Mouse (Mus musculus) lung, embryonic 14.5 days (tissue): ENCODE data around the gene Skap2. TPM values are rescaled to one million over a fixed set of nuclear protein-coding genes. Genes with fewer than 3 reads are reported as not detected.

Experiments used
- ATAC-seq: fragments of 200-750 bp; cut with Nextera tagmentation; 2 replicates; pipeline ENCODE4 v1.8.0; 2017; ENCODE audit warnings: mild to moderate bottlenecking, moderate TSS enrichment, moderate library complexity; ENCODE audit not compliant: insufficient read depth
- DNase-seq: peaks from one replicate; pipeline ENCODE4 v3.0.0-alpha.2; 2015
- H3K27ac ChIP-seq: fragments of 300-500 bp; sonication (generic); 2 replicates; pipeline ENCODE4 v1.5.1; 2014; ENCODE audit warnings: low read depth, mild to moderate bottlenecking, moderate library complexity
- H3K27me3 ChIP-seq: fragments of 300-500 bp; sonication (generic); 2 replicates; pipeline ENCODE4 v1.6.1; 2014; ENCODE audit warnings: low read length, control low read depth; ENCODE audit not compliant: insufficient read depth
- H3K36me3 ChIP-seq: fragments of 300-500 bp; sonication (generic); 2 replicates; pipeline ENCODE4 v1.6.1; 2014; ENCODE audit warnings: control low read depth; ENCODE audit not compliant: insufficient read depth
- H3K4me1 ChIP-seq: fragments of 300-500 bp; sonication (generic); 2 replicates; pipeline ENCODE4 v1.6.1; 2014; ENCODE audit warnings: antibody characterized with exemption, control low read depth; ENCODE audit not compliant: insufficient read depth
- H3K4me2 ChIP-seq: fragments of 300-500 bp; sonication (generic); 2 replicates; pipeline ENCODE4 v1.6.1; 2014; ENCODE audit warnings: mild to moderate bottlenecking
- H3K4me3 ChIP-seq: fragments of 300-500 bp; sonication (generic); 2 replicates; pipeline ENCODE4 v1.5.1; 2014; ENCODE audit warnings: low read depth, low read length
- H3K9ac ChIP-seq: fragments of 300-500 bp; sonication (generic); 2 replicates; pipeline ENCODE4 v1.6.1; 2014
- H3K9me3 ChIP-seq: fragments of 300-500 bp; sonication (generic); 2 replicates; pipeline ENCODE4 v1.6.1; 2016; ENCODE audit warnings: low read depth, low read length, control low read depth
- CTCF ChIP-seq: IDR thresholded peaks from 2 replicates; pipeline ENCODE4 v1.5.1; 2016; ENCODE audit warnings: antibody characterized with exemption, low read depth
- WGBS: fragments of 180-500 bp; shearing (Covaris S2); extraction: QIAGEN DNeasy Blood & Tissue Kit; methylation state at CpG from one replicate; pipeline ENCODE4 v1.1.7; 2014; 5-methylcytosine and 5-hydroxymethylcytosine counted together
- polyA plus RNA-seq: library from polyadenylated mRNA; unstranded; fragments of >200 nt; fragmentation: Nextera tagmentation; extraction: Ambion mirVana; gene quantifications from 2 replicates; pipeline ENCODE4 v1.2.1, GENCODE M21; 2014

Gene Skap2
- polyA plus RNA-seq, 1 experiment from 2014 or later, result 61.2 TPM

DNA sequence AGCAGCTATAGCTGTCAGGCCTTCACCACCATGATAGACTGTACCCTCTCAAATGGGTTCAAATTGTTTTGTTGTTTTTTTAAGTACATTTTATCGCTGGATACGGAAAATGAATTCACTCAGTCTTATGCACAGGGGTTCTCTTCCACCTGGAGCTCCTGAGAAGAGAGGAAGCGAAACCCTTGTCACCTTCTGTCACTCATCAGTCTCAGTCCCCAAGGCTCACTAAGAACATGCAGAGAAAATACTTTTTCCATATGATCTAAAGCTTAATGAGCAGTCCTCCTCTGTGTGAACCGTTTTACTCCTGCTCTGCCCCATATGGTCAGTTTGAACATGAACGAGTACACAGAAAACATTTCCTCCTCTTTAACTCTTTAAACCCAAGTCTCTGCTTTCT is 7.9 kb upstream of the Skap2 start:
- no peak overlapping the region for H3K4me3 ChIP-seq
- H3K4me2 ChIP-seq, result no peak overlapping the region
- H3K27me3 ChIP-seq, result no peaks in the 10 kb centered on the region
- no peaks in the 10 kb centered on the region for H3K36me3 ChIP-seq
- ATAC-seq (no peak), DNase-seq (no peak)
- no peaks in the 10 kb centered on the region for H3K4me1 ChIP-seq
- no peaks in the 10 kb centered on the region for H3K9me3 ChIP-seq
- H3K9ac ChIP-seq, result no peak overlapping the region
- TF ChIP-seq CTCF, result no peak
- H3K27ac ChIP-seq, result no peak overlapping the region
- 73% methylated on average over 5 of the region's 5 CpGs for WGBS

DNA sequence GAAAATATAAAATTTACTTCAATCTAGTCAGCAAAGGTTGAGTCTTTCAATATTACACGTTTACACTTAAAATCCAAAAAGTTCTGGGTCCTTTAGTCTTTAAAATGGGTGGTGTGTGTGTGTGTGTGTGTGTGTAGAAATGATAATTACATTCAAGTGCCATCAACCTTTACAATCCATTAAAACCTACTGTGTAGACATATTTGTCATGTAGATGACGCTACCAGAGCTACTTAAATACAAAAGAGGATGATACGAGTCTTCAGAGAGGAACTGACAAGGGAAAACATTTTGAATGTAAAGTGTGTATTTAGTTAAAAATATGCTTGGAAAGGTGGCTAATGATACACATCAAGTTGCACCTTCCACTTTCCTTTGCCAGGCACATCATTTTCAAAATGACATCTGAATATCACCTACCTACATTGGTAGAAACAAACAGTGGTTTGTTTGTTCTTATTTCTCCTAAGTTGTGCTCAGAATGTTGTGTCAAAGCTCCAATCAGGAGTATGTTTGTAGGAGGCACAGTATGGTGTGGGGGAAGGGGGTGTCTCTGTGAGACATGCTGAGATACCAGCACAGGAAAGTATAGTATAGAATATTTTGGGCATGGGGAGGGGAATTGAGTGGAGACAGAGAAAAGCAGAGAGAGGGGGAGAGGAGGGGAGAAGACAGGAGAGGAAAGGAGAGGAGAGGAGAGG is 1.0 kb upstream of the Skap2 start:
- no peak overlapping the region for H3K27ac ChIP-seq
- no peak for TF ChIP-seq CTCF
- H3K9me3 ChIP-seq, result no peaks in the 10 kb centered on the region
- H3K4me3 ChIP-seq, result peak overlapping the region; percentile 69
- H3K27me3 ChIP-seq, result peaks cover 3% of the 10 kb centered on the region; the same call in 1 of the 2 replicates
- WGBS, result 12% methylated on average over 3 of the region's 3 CpGs
- peak overlapping the region; percentile 83 for H3K4me2 ChIP-seq
- no peak for DNase-seq
- peak overlapping the region; percentile 27 for H3K9ac ChIP-seq
- no peak for ATAC-seq
- no peaks in the 10 kb centered on the region for H3K4me1 ChIP-seq
- H3K36me3 ChIP-seq, result no peaks in the 10 kb centered on the region

DNA sequence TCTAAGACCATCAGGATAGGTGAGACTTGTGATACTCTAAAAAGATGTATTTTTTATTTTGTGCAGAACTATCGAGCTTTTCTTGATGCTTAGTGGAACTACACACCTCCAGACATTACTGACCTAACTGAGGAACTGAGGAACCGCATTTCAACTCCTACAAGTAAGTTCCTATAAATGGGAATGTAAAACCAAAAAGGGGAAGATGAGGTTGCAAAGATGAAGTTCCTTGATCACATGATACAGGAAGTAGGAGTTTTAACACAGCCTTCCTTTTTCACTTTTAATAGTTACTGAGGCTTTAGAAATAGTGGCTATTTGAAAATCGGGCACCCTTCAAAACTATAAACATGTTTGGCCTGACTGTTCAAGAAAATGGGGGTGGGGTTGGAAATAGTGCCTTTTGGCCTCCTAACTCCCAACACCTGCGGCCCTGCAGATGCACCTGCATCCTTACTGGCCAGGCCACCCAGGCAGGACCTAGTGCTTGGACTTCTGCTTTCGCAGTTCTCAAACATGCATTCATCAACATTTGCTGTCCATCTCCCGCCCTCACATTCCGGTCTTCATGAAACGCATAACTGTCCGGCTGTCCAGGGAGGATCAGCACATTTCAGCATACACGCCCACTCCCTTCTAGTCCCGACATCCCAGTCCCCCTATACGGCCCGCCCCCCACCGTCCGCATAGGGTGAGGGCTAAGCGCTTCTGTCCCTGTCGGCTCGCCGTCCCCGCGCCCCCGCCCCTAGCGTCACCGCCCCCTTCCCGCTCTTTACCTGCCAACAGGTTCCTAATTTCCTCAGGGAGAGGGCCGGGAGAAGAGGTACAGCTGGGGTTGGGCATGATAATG is 565 bp downstream of the Skap2 start:
- H3K4me2 ChIP-seq, result peak overlapping the region; percentile 83
- ATAC-seq, result peak; percentile 93
- H3K4me3 ChIP-seq, result peak overlapping the region; percentile 69
- TF ChIP-seq CTCF, result no peak
- 5% methylated on average over 26 of the region's 26 CpGs for WGBS
- DNase-seq, result peak; percentile 80
- H3K9ac ChIP-seq, result peak overlapping the region; percentile 52
- peaks cover 18% of the 10 kb centered on the region; the same call in 1 of the 2 replicates for H3K27me3 ChIP-seq
- H3K4me1 ChIP-seq, result peaks cover 4% of the 10 kb centered on the region; the same call in 1 of the 2 replicates
- no peaks in the 10 kb centered on the region for H3K36me3 ChIP-seq
- no peaks in the 10 kb centered on the region for H3K9me3 ChIP-seq
- peak overlapping the region; percentile 63; the same call in 1 of the 2 replicates for H3K27ac ChIP-seq

DNA sequence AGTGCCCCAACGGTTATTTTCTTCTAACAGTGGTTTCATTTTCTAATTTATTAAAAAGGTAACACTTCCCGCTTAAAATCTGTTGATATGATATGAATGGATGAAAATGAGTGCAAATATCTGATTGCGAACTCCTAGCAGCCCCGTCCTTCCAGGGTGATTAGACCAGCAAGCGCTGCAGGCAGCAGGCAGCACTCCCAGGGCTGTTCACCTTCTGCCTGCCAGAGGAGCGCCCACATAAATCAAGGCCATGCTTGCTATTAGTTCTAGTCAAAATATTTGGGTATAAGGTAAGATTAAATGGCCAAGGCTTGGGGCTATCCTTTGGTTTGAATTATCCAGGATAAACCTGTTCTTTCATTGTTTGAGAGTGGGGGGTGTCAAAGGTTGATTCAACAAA is 3.0 kb downstream of the Skap2 start:
- ATAC-seq (no peak), DNase-seq (no peak)
- WGBS, result 51% methylated on average over 6 of the region's 6 CpGs
- no peak overlapping the region for H3K9ac ChIP-seq
- H3K4me1 ChIP-seq, result peaks cover 4% of the 10 kb centered on the region; the same call in 1 of the 2 replicates
- H3K4me2 ChIP-seq, result peak overlapping the region; percentile 18; the same call in 1 of the 2 replicates
- H3K4me3 ChIP-seq, result no peak overlapping the region
- no peaks in the 10 kb centered on the region for H3K9me3 ChIP-seq
- TF ChIP-seq CTCF, result no peak
- H3K36me3 ChIP-seq, result no peaks in the 10 kb centered on the region
- H3K27me3 ChIP-seq, result peaks cover 23% of the 10 kb centered on the region; the same call in 1 of the 2 replicates
- no peak overlapping the region for H3K27ac ChIP-seq

DNA sequence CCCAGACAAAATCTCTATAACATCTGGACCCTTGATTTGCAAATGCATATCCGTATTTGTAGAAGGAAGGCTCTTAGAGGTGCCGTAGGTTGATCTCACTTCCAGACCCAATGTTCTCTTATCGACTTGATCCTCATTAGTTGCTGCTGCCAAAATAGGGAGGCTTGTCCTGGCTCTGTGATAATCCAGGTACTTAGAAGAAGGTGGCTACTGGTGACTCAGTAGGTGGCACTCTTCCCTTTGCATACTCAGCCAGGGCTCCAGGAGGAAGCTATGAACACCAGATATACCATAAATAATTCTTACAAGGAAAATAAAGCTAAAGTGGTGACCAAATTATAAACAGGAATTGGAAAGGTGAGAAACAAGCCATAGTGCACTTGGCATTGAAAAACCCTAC is 3.6 kb downstream of the Skap2 start:
- DNase-seq, result peak; percentile 41
- ATAC-seq, result no peak
- Histone ChIP-seq H3K27ac (no peak overlapping the region), H3K4me1 (peaks cover 4% of the 10 kb centered on the region; the same call in 1 of the 2 replicates), H3K4me2 (peak overlapping the region; percentile 3; the same call in 1 of the 2 replicates), H3K4me3 (no peak overlapping the region), H3K27me3 (peaks cover 25% of the 10 kb centered on the region; the same call in 1 of the 2 replicates), H3K9ac (no peak overlapping the region), H3K36me3 (no peaks in the 10 kb centered on the region), H3K9me3 (no peaks in the 10 kb centered on the region)
- peak; percentile 32; the same call in 1 of the 2 replicates for TF ChIP-seq CTCF
- WGBS, result 31% methylated on average over 3 of the region's 3 CpGs

DNA sequence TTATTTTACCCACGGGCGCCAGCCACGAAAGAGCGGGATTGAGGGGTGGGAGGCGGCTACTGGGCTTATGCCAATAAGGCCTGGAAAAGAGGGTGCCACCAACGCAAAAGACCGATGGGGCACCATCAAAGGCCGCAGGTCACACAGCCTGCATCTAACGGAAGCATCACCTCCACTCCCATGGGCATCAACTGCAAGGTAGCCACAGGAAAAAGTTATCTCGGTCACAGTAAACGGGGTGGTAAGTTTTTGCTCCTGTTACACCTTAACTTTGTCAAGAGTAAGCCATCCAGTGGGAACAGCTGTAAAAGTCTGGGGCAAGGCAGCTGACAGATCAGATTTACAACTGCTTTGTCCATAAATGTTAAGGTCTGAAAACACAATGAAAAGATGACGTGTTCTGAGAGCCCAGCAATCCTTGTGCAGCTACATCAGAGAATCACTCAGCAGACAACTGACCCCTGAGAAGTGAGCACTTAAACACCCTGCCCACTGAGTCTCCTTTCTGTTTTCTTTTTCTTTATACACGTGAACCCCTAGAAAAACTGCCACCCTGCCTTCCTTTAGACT is 5.6 kb downstream of the Skap2 start:
- no peaks in the 10 kb centered on the region for H3K36me3 ChIP-seq
- peak overlapping the region; percentile 31 for H3K4me3 ChIP-seq
- WGBS, result 17% methylated on average over 13 of the region's 13 CpGs
- DNase-seq (peak; percentile 59), ATAC-seq (no peak)
- H3K9me3 ChIP-seq, result no peaks in the 10 kb centered on the region
- H3K4me1 ChIP-seq, result peaks cover 4% of the 10 kb centered on the region; the same call in 1 of the 2 replicates
- no peak for TF ChIP-seq CTCF
- peak overlapping the region; percentile 79 for H3K27ac ChIP-seq
- H3K4me2 ChIP-seq, result peak overlapping the region; percentile 73
- peak overlapping the region; percentile 65 for H3K9ac ChIP-seq
- peaks cover 26% of the 10 kb centered on the region; the same call in 1 of the 2 replicates for H3K27me3 ChIP-seq
